Mouse (Mus musculus) testis, postnatal 14 days (tissue): ENCODE data around the gene Tfcp2.

Experiments
- DNase-seq: peaks from one replicate; pipeline ENCODE4 v3.0.0; 2021; ENCODE audit warnings: low spot score

Tfcp2 gene

DNA sequence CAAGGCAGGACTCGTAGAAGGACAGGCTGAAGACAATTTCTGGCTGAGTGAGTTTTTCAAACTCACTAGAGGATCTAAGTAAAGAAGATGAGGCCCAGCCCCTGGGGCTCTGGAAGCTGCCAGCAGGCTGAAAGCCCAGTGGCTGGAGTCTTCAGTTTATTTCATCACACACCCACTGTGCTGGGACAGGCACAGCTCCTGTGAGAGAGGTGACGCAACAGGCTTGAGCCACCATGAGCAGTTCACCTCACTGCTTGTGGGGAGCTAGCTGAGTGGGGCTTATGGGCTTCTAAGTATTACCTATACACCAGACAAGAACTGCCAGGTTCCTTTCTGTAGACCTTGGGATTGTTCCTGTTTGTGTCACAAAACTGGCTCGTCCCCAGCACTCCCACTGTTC lies 66.2 kb downstream of the Tfcp2 start:
- no peak for DNase-seq

DNA sequence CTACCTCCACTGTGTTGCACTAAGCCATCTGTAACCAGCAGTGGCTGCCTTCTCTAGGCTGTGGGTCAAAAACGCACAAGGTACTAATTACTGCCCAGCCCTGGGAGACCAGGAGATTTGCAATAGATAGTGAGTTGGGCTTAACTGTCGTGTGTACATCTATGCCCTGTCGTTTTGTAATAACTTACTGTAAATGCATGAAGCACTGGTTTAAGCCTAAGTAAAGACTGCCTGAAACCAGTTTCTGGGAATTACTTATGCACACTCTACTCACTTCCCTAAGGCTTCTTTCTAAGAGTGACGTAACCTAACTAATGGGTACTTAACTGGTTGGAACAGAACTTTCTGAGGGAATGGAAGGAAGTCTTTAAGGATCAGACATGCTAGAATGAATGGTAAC lies 72.9 kb downstream of the Tfcp2 start:
- no peak for DNase-seq

DNA sequence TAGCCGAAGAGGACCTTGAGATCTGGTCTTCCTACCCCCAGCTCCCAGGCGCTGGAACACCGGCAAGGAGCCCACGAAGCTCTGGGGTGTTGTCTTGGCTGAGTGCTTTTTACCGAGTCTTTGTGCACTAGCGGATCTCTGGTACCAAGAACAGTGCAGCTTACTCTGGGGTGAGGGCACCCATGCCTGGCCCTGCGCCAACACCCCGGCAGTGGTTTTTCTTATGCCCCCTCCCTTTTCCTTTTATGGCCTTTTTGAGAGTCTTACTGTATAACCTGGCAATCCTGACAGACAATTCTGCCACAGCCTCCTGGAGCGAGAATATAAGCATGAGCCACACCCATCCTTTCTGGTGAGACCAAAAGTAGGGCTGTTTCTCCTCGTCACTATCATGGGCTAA lies 73.5 kb downstream of the Tfcp2 start:
- DNase-seq = no peak

DNA sequence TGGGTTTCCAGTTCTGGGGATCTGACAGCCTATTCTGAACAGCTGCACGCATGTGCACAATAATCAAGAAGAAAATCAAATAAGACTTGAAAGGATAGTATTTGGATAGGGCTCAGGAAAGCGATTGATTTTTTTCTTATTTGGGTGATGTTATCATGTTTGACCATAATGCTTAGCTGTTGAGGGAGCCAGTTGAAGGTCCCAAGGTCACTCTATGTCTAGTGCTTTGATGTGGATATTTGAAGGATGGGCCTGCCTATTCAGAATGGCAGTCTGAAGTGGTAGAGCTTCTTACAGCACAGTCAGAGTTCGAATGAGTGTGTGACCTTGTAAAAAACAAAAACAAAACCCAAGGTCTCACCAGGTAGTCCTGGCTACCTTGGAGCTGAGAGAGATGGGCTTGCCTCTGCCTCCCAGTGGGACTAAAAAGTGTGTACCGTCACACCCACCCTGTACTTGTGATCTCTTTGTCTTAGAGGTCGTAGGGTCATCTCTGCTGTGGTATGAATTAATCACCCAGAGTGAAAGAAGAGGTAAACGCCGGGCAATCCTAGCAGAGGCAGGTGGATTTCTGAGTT lies 77.8 kb downstream of the Tfcp2 start:
- DNase-seq = no peak

DNA sequence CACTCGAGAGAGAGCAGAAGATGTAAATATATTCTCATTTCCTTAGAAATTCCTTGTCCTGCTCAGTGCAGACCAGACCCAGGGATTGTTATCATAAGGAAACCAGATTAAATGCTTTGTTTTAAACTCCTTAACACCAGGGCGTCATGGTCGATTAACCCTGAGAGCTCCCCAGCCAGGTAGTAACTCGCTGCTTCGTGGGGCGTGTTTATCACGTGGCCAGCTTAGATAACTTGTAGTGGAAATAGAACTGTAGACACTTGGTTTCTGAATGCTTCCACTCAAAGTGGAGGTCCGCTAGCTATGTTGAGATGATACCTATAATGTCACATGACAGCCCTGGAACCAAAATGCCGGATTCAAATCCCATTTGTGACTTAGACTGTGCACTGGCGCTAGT lies 81.8 kb downstream of the Tfcp2 start:
- no peak for DNase-seq

DNA sequence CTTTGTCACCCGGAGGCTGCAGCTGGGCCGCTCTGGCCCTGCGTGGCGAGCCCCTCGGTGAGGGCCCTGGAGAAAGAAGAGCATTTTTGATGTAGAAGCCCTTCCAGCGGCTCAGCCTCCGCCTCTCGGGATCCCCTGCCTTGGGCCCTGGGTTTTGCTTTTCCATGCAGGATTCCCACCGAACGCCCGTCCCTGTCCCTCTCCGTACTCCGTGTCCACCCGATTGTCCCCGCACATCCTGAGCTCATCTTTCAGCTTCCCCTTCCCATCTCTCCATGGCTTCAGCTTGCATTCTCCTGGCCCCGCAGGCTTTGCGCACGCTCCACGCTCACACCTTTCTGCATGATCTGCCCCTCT lies 82.6 kb downstream of the Tfcp2 start:
- DNase-seq = no peak

DNA sequence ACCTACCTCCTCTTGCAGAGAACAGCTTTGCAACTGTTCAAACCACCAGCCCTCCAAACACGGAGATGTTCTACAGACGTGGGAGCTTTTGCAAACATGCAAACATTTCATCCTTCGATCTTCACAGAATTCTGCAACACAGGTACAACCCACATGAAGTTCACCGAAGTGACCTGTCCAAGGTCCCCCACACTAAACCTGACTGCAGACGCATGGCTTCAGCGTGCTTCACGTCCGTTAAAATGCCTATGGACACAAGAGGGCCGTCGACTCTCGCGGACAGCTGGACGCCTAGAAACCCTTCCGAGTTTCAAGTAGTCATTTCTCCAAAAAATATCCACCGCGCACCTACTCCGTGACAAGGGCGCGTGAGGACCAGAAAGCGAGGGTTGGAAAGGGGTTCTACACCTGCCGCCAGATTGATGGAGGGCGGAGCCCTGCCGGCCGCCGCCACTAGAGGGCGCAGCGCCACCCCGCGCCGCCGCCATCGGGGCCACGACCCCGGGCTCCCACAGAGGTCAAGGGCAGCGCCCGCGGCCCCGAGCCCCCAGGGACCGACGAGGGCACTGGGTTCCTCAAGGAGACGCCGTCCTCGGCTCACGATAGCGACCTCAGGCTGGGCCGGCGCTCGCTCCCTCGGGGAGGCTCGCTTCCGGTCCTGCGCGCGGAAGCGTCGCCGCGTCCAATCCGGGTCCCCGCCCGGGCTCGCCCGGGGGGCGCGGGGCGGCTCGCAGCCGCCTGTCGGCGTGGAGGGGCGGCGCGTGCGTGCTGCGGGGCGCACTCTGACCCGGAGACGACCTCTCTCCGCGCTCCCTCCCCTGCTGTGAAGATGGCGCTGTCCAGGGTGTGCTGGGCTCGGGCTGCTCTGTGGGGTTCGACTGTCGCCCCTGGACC lies 83.3 kb downstream of the Tfcp2 start, which contains the start of gene Letmd1:
Letmd1 (plus strand) TSS at position 729 of the 894 bp plus-strand sequence.
- peak; percentile 89 for DNase-seq

DNA sequence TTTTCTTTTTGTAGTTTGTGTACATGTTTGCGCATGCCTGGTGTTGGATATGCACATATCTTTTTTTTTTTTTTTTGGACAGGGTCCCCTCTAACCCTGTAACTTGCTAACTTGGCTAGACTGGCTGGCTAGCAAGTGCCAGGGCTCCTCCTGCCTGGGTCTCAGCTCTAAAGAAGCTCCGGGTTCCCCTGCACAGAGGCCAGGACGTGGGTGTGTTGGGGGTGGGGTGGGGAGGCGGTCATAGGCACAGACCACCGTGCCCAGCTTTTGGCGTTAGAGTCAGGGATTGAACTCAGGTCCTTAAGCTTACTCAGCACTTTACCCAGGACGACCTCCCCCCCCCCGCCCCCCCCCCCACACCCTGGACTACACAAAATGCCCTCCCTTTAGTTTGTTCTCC lies 84.1 kb downstream of the Tfcp2 start:
- DNase-seq = no peak

DNA sequence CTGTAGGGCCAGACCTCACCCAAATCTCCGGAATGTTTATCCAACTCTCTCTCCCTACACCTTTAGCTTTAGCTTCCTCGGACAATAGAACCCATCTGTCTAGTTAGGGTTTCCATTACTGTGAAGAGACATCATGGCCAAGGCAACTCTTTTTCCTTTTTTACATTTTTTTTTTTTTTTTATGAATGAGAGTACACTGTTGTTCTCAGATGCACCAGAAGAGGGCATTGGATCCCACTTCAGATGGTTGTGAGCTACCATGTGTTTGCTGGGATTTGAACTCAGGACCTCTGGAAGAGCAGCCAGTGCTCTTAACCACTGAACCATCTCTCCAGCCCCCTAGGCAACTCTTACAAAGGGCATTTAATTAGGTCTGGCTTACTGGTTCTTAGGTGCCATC lies 86.4 kb downstream of the Tfcp2 start:
- DNase-seq = no peak

DNA sequence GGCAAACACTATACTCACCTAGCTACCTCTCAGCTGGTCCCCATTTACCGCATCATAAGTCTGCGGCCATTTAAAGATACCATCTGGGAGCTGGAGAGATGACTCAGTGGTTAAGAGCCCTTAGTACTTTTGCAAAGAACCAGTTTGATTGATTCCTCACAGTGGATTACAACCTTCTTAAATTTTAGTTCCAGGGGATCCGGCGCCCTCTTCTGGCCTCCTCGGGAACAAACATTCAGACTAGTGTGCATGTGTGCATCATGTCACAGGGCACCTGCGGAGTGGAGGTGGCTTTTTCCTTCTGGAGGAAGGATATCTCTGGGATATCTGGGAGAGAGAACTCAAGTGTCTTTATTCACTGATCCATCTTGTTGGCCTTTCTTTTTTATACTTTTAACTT lies 88.1 kb downstream of the Tfcp2 start:
- no peak for DNase-seq

DNA sequence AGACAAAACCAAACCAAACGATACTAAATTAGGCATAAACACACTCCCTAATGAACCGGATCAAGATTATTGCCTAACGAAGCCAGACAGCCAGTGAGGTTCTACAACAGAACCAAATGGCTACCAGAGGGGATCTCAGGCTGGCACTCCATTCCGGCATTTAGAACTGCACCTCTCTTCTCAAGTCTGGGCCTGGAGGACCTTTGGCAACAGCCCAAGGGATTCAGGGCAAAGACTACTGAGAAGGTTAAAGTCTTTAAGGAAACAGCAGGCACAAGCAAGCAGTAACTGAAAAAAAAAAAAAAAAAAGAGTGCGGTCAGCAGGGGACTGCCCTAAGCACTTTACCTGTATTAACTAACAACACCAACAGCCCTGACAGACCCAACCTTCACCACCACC lies 89.7 kb downstream of the Tfcp2 start:
- DNase-seq = no peak

DNA sequence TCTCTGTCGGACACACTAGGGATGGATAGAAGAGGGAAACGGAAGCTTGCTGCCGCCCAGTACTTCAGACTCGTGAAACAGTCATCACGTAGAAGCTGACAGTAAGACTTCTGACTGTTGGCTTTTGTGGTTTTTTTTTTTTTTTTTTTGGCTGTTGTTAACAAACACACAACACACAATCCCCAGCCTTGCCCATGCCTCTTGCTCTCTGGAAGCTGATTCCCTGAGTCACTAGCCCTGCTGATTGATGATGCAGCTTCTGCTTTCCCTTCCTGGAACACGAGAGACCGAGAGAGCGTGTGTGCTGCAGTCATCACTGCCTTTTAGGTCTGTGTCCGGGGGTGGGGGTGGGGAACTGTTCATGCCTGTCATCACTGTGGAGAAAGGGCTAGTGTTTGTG lies 90.2 kb downstream of the Tfcp2 start:
- no peak for DNase-seq

DNA sequence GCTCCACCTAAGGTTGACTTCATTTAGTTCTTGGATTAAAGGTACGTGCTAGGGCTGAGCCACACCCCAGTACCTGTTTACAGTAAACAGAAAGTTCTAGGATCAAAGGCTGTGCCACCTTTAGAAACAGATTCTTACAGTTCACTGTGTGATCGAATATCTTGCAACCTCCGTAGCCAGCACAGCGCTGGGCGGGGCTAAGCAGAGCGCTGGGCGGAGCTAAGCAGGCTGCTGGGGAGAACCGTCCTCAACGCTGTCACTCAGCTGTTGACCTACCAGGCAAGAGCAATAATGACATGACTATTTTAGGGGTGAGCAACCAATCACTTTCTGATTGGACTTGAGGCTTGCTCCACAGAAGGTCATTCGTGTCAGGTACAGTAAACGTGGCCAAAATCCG lies 90.9 kb downstream of the Tfcp2 start:
- no peak for DNase-seq

DNA sequence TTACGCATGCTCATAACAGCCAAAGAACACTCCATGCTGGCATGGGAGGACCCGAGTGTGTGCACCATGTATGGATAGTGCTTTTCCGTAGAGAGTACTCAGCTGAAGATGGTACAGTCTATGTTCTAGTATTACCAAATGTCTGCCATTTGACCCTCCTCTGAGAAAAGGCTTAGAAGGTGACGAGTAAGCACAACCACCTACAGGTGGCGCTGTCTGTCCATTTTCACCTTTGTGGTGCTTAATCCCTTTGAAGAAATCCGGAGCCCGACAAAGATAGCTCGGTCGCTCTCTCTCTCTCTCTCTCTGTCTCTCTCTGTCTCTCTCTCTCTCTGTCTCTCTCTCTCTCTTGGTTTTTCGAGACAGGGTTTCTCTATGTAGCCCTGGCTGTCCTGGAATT lies 93.8 kb downstream of the Tfcp2 start:
- peak; percentile 57 for DNase-seq

DNA sequence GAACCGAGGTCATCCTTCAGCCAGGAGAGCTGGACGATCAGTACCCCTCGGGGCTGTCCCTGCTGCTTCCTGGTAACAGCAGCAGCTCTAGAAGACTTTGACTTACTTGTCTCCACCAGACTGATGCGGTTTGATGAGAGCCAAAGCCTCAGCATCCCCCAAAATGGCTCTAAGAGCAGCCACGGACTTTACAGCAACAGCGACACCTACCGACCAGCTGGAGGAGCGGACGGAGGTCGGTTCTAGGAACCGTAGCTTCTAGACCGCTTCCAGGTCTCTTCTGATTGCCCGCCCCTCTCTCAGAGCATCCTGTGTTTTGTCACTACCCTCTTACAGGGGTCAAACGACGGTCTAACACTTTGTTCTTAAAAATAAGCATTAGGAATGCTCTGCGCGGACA lies 94.5 kb downstream of the Tfcp2 start:
- DNase-seq = peak; percentile 64

DNA sequence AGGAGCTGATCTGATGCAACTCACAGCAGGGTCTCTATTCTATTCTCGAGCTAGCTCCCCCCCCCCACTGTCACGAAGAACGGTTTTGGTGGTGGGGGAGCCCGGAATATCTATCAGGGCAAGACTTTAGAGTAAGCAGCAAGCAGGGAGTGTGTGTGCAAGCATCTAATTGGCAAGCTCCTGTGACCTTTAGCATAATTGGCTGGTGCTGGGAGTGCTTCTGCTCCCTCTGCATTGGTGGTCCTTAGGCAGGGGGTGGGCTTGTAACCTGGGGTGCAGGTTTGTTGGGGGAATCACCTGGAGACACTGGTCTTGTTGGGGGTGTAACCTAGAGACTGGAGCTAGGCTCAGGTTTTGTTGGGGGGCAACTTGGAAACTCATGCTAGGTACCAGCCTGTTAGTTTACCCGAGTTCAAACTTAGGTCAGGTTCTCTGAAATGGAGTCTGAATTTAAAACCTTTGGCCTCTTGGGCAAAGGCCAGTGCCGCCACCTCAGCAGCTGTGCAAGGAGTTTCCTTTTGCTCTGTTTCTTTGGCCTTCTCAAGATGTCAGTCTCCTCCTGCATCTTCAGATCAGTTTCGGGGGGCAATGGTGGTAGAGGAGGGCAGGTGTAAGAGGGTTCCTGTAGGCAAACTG lies 95.3 kb downstream of the Tfcp2 start:
- DNase-seq = no peak

DNA sequence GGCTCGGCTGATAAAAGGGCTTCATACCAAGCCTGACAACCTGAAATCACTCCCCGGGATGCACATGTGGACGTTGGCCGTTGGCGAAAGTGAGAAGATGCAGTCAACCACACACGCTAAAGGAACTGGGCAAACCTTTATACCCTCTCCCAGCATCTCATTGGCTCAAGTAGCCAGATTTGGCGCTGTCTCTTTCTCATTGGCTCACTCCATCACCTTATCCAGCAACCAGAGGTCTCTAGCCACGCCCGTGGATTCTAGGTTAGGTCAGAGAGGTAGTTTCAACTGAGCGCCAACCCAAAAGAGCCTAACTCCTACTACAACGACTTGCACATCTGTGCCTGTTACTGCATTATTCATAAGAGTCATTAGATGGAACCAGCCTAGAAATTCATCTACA lies 99.3 kb downstream of the Tfcp2 start:
- DNase-seq = no peak

DNA sequence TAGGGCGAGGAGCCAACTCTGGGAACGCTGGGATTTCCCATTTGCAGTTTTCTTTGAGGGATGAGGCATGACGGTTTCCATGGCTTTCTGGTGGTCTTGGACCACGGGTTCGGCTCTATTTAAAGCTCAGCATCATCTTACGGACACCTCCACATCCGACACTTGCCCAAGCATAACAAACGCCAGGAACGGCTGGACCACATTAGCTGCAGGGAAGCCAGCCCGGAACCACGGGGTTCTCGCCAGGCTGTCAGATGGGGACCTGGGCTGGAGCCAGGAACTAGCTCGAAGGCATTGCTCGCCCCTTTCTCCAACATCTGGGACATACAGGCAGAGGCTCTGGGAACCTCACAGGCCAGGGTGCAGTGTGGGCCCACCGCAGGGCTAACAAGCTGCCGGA lies 100.6 kb downstream of the Tfcp2 start:
- no peak for DNase-seq

DNA sequence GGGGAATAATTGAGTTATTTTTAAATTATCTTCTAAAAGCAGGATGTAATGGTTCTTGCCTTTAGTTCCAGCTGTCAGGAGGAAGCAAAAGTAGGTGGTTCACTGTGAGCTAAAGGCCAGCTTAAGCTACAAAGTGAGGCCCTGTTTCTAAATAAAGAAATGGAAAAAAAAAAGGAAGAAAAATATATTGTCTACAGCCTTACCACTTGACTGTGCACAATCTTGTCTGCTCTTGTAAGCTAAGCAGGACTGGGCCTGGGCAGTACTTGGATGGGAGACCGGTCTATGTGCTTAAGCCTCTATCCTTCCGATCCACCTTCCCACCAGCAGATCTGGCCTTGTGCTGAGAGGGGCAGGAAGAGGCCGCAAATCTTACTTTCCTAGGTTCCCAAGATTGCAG lies 102.3 kb downstream of the Tfcp2 start:
- no peak for DNase-seq

DNA sequence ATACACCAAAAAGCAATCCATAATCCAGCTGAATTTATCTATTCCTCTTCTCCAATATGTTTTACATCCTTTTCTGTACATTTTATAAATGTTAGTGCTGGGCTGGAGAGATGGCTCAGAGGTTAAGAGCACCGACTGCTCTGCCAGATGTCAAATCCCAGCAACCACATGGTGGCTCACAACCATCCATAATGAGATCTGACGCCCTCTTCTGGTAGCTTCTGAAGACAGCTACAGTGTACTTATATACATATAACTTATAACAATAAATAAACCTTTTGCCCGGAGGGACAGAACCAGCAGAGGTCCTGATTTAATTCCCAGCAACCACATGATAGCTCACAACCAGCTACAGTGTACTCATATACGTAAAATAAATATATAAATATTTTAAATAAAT lies 103.2 kb downstream of the Tfcp2 start:
- no peak for DNase-seq
